Mouse (Mus musculus) hindbrain, postnatal 0 days (tissue): ENCODE results near the gene Gm28044. TPM values are rescaled to one million over a fixed set of nuclear protein-coding genes. Genes with fewer than 3 reads are reported as not detected.

Experiments used
- ATAC-seq: fragments of 200-750 bp; cut with Nextera tagmentation; 2 replicates; pipeline ENCODE4 v1.8.0; 2017; ENCODE audit warnings: mild to moderate bottlenecking, moderate TSS enrichment, moderate library complexity
- DNase-seq: peaks from one replicate; pipeline ENCODE4 v3.0.0-alpha.2; 2015; ENCODE audit warnings: low spot score
- H3K27ac ChIP-seq: fragments of 300-500 bp; sonication (generic); 2 replicates; pipeline ENCODE4 v1.5.1; 2014; ENCODE audit warnings: mild to moderate bottlenecking
- H3K27me3 ChIP-seq: fragments of 300-500 bp; sonication (generic); 2 replicates; pipeline ENCODE4 v1.6.1; 2014; ENCODE audit warnings: low read length, mixed read lengths; ENCODE audit not compliant: insufficient read depth
- H3K36me3 ChIP-seq: fragments of 300-500 bp; sonication (generic); 2 replicates; pipeline ENCODE4 v1.6.1; 2014; ENCODE audit warnings: low read length, mixed read lengths; ENCODE audit not compliant: insufficient read depth
- H3K4me1 ChIP-seq: fragments of 300-500 bp; sonication (generic); 2 replicates; pipeline ENCODE4 v1.6.1; 2014; ENCODE audit warnings: antibody characterized with exemption, low read length, mixed read lengths; ENCODE audit not compliant: insufficient read depth
- H3K4me2 ChIP-seq: fragments of 300-500 bp; sonication (generic); 2 replicates; pipeline ENCODE4 v1.6.1; 2014; ENCODE audit warnings: low read depth, mild to moderate bottlenecking, low read length, moderate library complexity, mixed read lengths
- H3K4me3 ChIP-seq: fragments of 300-500 bp; sonication (generic); 2 replicates; pipeline ENCODE4 v1.5.1; 2014; ENCODE audit warnings: low read length
- H3K9ac ChIP-seq: fragments of 300-500 bp; sonication (generic); replicated peaks from 2 replicates; pipeline ENCODE4 v1.6.1; 2014; ENCODE audit warnings: mild to moderate bottlenecking, low read length, moderate library complexity, mixed read lengths
- H3K9me3 ChIP-seq: fragments of 300-500 bp; sonication (generic); 2 replicates; pipeline ENCODE4 v1.6.1; 2016; ENCODE audit warnings: low read length, mixed read lengths
- CTCF ChIP-seq: IDR thresholded peaks from 2 replicates; pipeline ENCODE4 v1.5.1; 2016; ENCODE audit warnings: antibody characterized with exemption, control low read depth, low read depth
- WGBS: fragments of 180-500 bp; shearing (Covaris S2); extraction: QIAGEN DNeasy Blood & Tissue Kit; methylation state at CpG from one replicate; pipeline ENCODE4 v1.1.7; 2014; 5-methylcytosine and 5-hydroxymethylcytosine counted together
- polyA plus RNA-seq: library from polyadenylated mRNA; unstranded; fragments of >200 nt; fragmentation: Nextera tagmentation; extraction: Ambion mirVana; gene quantifications from 2 replicates; pipeline ENCODE4 v1.2.1, GENCODE M21; 2015
- total RNA-seq: library from RNA; depleted of rRNA; stranded (reverse); fragments of >200 nt; gene quantifications from 2 replicates; pipeline ENCODE4 v1.2.3, GENCODE M21; 2014; rRNA removed

Gm28044 gene
- total and polyA plus RNA-seq, 2 experiments from 2014 or later, result 0.51 TPM; not detected in 1

DNA sequence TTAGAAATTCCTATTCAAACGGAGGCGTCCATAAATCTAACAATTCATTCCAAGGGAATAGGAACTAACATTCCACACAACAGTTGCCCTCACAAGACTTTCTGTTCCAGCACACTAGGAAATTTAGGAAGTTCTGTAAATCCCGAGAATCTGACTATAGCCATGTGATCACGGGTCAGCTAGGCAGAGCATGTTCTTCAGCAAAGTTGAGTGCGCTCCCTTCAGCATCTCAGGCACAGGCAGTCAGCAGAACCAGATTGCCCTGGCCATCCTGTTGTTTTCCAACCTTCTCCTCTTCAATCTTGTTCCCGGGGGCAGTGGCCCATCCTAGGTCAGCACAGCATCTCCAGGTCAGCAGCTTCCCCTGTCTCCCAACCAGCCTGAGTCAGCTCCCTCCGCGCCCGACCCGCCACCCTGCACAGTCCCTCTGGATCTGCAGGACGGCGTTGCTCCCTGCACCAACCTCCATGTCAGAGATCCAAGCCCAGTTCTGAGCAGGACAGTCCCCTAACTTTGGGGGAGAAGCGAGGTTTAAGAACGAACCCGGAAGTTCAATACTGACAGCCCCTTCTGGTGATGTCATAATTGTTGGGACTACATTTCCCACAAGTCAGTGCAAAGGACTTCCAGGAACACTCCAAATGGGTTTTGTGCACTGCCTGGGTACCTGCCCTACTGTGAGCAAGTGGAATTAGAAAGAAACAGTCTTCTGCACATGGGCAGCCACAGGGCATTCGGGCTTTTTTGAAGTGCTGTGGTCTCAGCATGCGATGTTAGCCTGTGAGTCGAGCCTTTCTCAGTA is 91.6 kb downstream of the Gm28044 start:
- Histone ChIP-seq H3K27ac (peak overlapping the region; percentile 69), H3K9me3 (peaks cover 8% of the 10 kb centered on the region), H3K4me1 (no peaks in the 10 kb centered on the region), H3K27me3 (no peaks in the 10 kb centered on the region), H3K4me3 (peak overlapping the region; percentile 74), H3K36me3 (no peaks in the 10 kb centered on the region), H3K9ac (peak overlapping the region; percentile 53), H3K4me2 (peak overlapping the region; percentile 63)
- no peak for TF ChIP-seq CTCF
- ATAC-seq, result peak; percentile 99
- WGBS, result 7% methylated on average over 18 of the region's 18 CpGs
- peak; percentile 90 for DNase-seq

Other genes starting within 250 kb of the Gm28044 start
- 0.05 TPM in 1 of 2 replicates, not detected in the other for gene Rslcan18, start 244.3 kb downstream of the Gm28044 start, total RNA-seq
- gene Rslcan18, start 244.3 kb downstream of the Gm28044 start, polyA plus RNA-seq, result not detected in 2 replicates
- gene Zfp759, start 238.9 kb downstream of the Gm28044 start, total RNA-seq, result 4.8 and 5.9 TPM in 2 replicates
- gene Zfp759, start 238.9 kb downstream of the Gm28044 start, polyA plus RNA-seq, result 2.2 and 2.5 TPM in 2 replicates
- gene Rsl1, start 187.4 kb downstream of the Gm28044 start, total RNA-seq, result 3.0 and 7.3 TPM in 2 replicates
- gene Rsl1, start 187.4 kb downstream of the Gm28044 start, polyA plus RNA-seq, result 2.3 and 2.8 TPM in 2 replicates
- gene Zfp455, start 166.0 kb downstream of the Gm28044 start, total RNA-seq, result 0.79 and 1.0 TPM in 2 replicates
- gene Zfp455, start 166.0 kb downstream of the Gm28044 start, polyA plus RNA-seq, result 0.80 and 1.6 TPM in 2 replicates
- 5.2 and 11.1 TPM in 2 replicates for gene Zfp458, start 82.1 kb downstream of the Gm28044 start, total RNA-seq
- 3.2 and 4.3 TPM in 2 replicates for gene Zfp458, start 82.1 kb downstream of the Gm28044 start, polyA plus RNA-seq
- 1.6 and 3.7 TPM in 2 replicates for gene Zfp457, start 54.1 kb downstream of the Gm28044 start, total RNA-seq
- gene Zfp457, start 54.1 kb downstream of the Gm28044 start, polyA plus RNA-seq, result 0.73 and 0.81 TPM in 2 replicates
- 2.5 and 4.1 TPM in 2 replicates for gene Zfp595, start 28.0 kb downstream of the Gm28044 start, total RNA-seq
- gene Zfp595, start 28.0 kb downstream of the Gm28044 start, polyA plus RNA-seq, result 0.66 and 0.84 TPM in 2 replicates
- 0.43 and 0.84 TPM in 2 replicates for gene Zfp953, start 69 bp upstream of the Gm28044 start, total RNA-seq
- 0.23 and 0.24 TPM in 2 replicates for gene Zfp953, start 69 bp upstream of the Gm28044 start, polyA plus RNA-seq
- not detected in 2 replicates for gene Gm28041, start 15.2 kb upstream of the Gm28044 start, total RNA-seq
- gene Gm28041, start 15.2 kb upstream of the Gm28044 start, polyA plus RNA-seq, result not detected in 2 replicates
- gene Zfp456, start 15.3 kb upstream of the Gm28044 start, total RNA-seq, result 0.14 and 0.37 TPM in 2 replicates
- 0.24 and 0.33 TPM in 2 replicates for gene Zfp456, start 15.3 kb upstream of the Gm28044 start, polyA plus RNA-seq
- 1.3 and 2.9 TPM in 2 replicates for gene Zfp429, start 39.3 kb upstream of the Gm28044 start, total RNA-seq
- gene Zfp429, start 39.3 kb upstream of the Gm28044 start, polyA plus RNA-seq, result 1.0 and 2.1 TPM in 2 replicates
- 0.78 and 3.0 TPM in 2 replicates for gene Zfp459, start 60.9 kb upstream of the Gm28044 start, total RNA-seq
- 0.63 and 1.6 TPM in 2 replicates for gene Zfp459, start 60.9 kb upstream of the Gm28044 start, polyA plus RNA-seq
- gene Zfp874a, start 91.1 kb upstream of the Gm28044 start, total RNA-seq, result 4.0 and 12.6 TPM in 2 replicates
- gene Zfp874a, start 91.1 kb upstream of the Gm28044 start, polyA plus RNA-seq, result 3.5 and 3.9 TPM in 2 replicates
- 9.7 and 12.7 TPM in 2 replicates for gene Zfp874b, start 123.7 kb upstream of the Gm28044 start, total RNA-seq
- gene Zfp874b, start 123.7 kb upstream of the Gm28044 start, polyA plus RNA-seq, result 2.0 and 2.4 TPM in 2 replicates
- gene Zfp58, start 140.0 kb upstream of the Gm28044 start, total RNA-seq, result 3.0 and 3.6 TPM in 2 replicates
- 3.7 and 4.4 TPM in 2 replicates for gene Zfp58, start 140.0 kb upstream of the Gm28044 start, polyA plus RNA-seq
- gene Gm26965, start 165.6 kb upstream of the Gm28044 start, total RNA-seq, result not detected in 2 replicates
- 0.45 TPM in 1 of 2 replicates, not detected in the other for gene Gm26965, start 165.6 kb upstream of the Gm28044 start, polyA plus RNA-seq
- 22.8 and 23.4 TPM in 2 replicates for gene Zfp87, start 165.6 kb upstream of the Gm28044 start, total RNA-seq
- gene Zfp87, start 165.6 kb upstream of the Gm28044 start, polyA plus RNA-seq, result 27.0 and 33.3 TPM in 2 replicates
- 14.3 and 23.1 TPM in 2 replicates for gene Zfp748, start 193.3 kb upstream of the Gm28044 start, total RNA-seq
- 7.6 and 7.8 TPM in 2 replicates for gene Zfp748, start 193.3 kb upstream of the Gm28044 start, polyA plus RNA-seq
- gene Zfp729b, start 249.2 kb upstream of the Gm28044 start, total RNA-seq, result 4.1 and 5.2 TPM in 2 replicates
- gene Zfp729b, start 249.2 kb upstream of the Gm28044 start, polyA plus RNA-seq, result 3.1 and 3.3 TPM in 2 replicates